Mouse (Mus musculus): ENCODE data around the gene C2cd2l. TPM values are rescaled to one million over a fixed set of nuclear protein-coding genes. Genes with fewer than 3 reads are reported as not detected.
"Not testable (repeated sequence)": the region's sequence is repeated elsewhere in the genome, so short reads cannot be mapped to it uniquely, and the experiment has no call there.

Gene C2cd2l
- total RNA-seq, 2 experiments from 2014 or later = 35.2 to 41.7 TPM

GRCm38 (mm10) chr9:44336964-44337363, 16.9 kb upstream of the C2cd2l start:
- no peak for DNase-seq (ENCODE audit: low spot score in 2 of 2)

DNA sequence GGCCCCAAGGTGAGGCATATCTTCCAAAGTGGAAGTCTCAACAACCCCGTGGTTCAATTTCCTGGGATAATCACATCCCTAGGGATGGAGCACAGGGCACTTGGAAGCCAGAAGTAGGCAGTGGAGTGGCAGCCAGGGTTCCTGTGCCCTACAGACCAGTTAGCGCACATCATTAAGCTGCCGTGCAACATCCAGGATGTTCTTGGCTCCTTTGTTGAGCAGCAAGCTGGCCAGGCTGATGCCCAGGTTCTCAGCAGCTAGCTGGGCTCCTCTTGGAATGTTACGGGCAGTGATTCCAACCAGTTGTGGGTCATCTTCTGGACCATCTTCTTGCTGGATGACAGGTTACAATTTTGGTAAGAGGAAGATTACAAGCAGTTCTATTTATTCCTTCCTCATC, 16.4 kb upstream of the C2cd2l start:
- not testable (repeated sequence) for DNase-seq (ENCODE audit: low spot score in 2 of 2)

DNA sequence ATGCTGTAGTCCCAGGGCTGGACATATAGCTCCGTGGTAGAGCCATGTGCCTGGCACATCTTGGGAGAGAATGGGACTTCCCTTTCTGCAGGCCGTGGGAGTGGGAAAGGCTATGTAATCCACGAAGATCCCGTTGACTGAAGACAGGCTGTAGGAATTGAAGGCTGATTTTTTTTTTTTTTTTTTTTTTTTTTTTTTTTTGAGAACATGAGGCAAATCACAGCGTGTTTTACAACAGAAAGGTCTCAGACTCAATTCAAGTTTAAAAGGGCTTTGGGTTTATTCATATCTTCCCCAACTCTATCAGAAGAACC, 16.0 kb upstream of the C2cd2l start:
- no peak for DNase-seq (ENCODE audit: low spot score in 2 of 2)

DNA sequence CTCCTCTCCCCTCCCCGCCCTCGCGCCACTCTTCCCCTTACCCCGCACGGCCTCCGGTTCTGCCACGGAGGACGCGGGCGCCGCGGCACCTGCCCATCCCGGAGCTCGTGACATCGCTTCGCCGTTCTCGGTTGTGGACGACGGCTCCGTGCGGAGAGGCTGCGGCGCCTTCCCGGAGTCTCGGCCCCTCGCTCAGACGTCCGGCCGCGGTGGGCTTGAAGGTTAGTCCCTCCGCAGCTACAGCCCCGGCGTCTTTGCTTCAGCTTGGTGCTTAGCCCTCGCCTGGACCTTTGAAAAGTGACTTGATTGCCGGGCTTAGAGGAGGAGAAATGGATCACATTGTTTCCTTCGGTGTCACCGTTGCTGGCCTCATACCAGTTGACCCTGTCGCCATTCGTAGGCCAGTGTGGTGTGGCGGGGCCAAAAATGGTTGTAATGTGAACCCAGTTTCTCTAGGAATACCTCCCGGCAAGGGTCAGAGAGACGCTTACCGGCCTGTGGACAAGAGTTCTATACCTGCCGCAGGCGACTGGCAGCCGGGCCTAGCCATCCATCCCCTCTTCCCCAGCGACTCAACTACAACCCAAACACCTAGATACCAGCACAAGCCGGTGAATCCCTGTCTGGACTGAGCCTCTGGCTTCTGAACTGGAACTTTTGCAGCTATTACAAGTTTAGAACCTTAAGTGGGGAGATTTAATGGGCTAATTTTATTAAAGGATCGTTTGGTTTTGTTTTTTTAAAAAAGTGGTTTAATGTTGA, 15.4 kb upstream of the C2cd2l start:
- DNase-seq (ENCODE audit: low spot score in 2 of 2) = peak in 1 of 2 experiments; percentile 48

GRCm38 (mm10) chr9:44334396-44335330, 14.6 kb upstream of the C2cd2l start, which contains the start of gene H2afx:
H2afx (plus strand) TSS chr9:44334694.
- peak; percentile 96 to 99 for DNase-seq (ENCODE audit: low spot score in 2 of 2)

GRCm38 (mm10) chr9:44332918-44333638, 13.0 kb upstream of the C2cd2l start:
- DNase-seq (ENCODE audit: low spot score in 2 of 2) = no peak

GRCm38 (mm10) chr9:44330736-44331135, 10.7 kb upstream of the C2cd2l start:
- DNase-seq (ENCODE audit: low spot score in 2 of 2) = no peak

DNA sequence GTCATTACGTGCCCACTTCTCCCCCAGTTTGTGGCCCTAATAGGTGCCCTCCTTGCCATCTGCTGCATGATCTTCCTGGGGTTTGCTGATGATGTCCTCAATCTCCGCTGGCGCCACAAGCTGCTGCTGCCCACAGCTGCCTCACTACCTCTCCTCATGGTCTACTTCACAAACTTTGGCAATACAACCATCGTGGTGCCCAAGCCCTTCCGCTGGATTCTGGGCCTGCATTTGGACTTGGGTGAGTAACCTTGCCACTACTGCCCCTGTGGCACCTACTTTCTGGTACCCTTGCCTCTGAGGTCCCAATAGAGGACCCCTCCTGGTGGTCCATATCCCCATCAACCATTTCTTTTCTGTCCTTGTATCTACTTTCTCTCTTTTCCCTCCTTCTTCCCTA, 7.8 kb upstream of the C2cd2l start:
- DNase-seq (ENCODE audit: low spot score in 2 of 2) = no peak

GRCm38 (mm10) chr9:44327064-44327711, 7.1 kb upstream of the C2cd2l start:
- DNase-seq (ENCODE audit: low spot score in 2 of 2) = no peak

- DNase-seq (ENCODE audit: low spot score in 2 of 2) = peak; percentile 66 to 69
Observed at GRCm38 (mm10) chr9:44326371-44327063, 6.4 kb upstream of the C2cd2l start.

GRCm38 (mm10) chr9:44325768-44326370, 5.8 kb upstream of the C2cd2l start, which contains the start of gene Dpagt1:
Dpagt1 (plus strand) TSS chr9:44326019.
- no peak for DNase-seq (ENCODE audit: low spot score in 2 of 2)

DNA sequence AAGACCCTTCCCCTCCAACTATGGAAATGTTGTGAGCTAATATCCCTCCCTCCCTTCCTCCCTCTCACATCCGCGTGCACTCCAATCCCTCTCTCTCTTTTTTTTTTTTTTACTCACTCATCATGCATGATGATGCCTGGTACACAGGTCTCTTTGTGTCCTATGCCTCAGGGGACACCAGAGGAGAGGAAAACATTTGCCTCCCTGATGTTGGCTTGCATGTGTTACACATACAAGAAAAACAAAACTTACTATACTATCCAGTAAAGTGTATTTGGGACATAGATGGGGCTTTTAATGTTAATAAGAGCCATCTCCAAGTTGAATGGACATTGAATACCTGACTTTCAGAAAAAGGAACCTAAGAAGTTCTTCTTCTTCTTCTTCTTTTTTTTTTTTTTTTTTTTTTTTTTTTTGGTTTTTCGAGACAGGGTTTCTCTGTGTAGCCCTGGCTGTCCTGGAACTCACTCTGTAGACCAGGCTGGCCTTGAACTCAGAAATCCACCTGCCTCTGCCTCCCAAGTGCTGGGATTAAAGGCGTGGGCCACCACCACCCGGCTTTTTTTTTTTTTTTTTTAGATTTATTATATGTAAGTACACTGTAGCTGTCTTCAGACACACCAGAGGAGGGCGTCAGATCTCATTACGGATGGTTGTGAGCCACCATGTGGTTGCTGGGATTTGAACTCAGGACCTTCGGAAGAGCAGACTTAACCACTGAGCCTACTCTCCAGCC, 5.1 kb upstream of the C2cd2l start:
- not testable (repeated sequence) for DNase-seq (ENCODE audit: low spot score in 2 of 2)

DNA sequence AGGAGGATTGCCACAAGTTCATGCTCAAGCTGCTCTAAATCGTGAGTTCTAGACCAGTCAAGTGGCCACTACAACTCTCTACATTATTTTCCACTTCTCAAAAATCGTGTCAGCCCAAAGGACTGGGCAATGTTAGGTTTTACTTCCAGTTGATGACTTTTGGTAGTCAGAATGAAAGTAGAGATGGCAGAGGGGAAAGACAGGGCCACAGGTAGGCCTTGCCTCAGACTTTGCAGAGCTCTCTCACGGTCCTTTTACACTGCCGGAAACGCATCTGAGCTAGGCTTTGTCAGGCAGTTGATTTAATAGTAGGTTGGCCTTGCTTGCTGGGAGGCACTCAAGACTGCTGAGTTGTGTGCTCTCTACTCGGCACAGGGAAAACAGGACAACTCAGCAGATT, 4.1 kb upstream of the C2cd2l start:
- DNase-seq (ENCODE audit: low spot score in 2 of 2) = no peak

DNA sequence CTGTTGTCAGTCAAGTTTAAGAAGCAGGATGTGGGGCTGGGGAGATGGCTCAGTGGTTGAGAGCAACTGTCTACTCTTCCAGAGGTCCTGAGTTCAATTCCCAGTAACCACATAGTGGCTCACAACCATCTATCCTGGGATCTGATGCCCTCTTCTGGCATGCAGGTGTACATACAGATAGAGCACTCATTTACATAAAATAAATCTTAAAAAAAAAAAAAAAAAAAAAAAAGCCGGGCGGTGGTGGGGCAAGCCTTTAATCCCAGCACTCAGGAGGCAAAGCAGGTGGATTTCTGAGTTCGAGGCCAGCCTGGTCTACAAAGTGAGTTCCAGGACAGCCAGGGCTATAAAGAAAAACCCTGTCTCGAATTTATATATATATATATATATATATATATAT, 3.6 kb upstream of the C2cd2l start:
- DNase-seq (ENCODE audit: low spot score in 2 of 2) = not testable (repeated sequence)

DNA sequence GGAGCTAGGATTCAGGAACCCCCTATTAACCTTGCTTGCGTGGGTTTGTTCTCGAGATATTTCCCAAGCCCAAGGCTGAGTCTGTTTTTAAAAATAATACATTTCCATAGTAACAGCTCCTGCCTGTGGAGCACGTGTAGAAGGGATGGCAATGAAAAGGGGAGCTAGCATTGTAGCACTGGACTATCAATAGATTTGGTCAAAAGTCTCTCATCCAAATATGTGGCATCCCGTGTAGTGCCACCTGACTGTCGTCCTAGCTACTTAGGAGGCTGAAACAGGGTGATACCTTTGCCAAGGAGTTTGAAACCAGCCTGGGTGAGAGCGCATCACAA, 681 bp upstream of the C2cd2l start:
- no peak for DNase-seq (ENCODE audit: low spot score in 2 of 2)

DNA sequence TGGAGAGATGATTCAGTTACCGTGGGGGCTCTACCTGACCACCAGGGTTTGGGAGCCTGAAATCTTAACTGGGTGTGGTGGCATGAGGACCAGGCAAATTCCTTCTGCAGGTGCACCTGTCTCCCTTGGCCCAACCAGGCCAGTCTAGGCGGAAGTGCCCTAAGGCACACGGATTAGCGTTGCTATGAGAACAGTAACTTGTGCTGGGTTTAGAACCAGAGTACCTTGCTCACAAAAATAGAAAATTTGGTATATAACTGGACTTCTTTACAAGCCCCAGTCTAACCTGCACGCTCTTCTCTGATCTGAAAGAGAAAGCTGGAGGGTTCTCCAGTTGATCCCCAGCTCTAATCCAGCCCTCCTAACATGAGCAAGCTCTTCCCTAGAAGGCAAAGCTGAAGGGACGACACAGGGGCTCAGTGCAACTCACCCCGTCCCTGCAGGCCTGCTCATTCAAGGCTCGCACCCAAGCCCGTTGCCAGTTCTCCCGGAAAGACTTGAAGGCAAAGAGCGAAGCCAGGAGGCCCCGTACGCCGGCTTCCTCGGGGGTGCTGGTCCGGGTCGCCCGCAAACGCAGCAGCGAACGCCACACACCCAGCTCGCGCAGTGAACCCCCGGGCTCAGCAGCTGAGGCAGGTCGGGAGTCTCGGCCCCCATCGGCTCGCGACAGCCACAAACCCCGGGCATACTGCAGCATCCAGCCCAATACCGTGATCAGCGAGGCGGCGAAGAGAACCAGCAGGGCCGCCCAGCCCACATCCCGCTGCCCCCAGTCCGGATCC, 789 bp downstream of the C2cd2l start:
- DNase-seq (ENCODE audit: low spot score in 2 of 2) = peak in 1 of 2 experiments; percentile 57

DNA sequence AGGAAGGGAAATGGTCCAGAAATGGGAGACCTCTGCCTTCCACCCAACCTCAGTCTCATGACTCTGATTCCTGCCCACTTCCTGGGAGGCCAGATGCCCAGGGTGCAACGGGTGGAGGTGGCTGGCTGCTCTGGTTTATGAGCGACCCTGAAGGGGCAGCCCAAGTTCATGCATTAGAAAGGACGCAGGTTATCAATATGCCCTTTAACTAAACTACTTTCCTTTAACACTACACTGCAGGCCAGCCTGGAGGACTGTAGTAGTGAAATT, 1.3 kb downstream of the C2cd2l start:
- DNase-seq (ENCODE audit: low spot score in 2 of 2) = no peak

GRCm38 (mm10) chr9:44318076-44318825, 1.8 kb downstream of the C2cd2l start:
- no peak for DNase-seq (ENCODE audit: low spot score in 2 of 2)

Measured in adrenal gland, adult 18-20 months (tissue).